Mouse (Mus musculus) urinary bladder, postnatal 36 days (tissue): Measurements from ENCODE around the gene Rin3.
"Not testable (repeated sequence)": the region's sequence is repeated elsewhere in the genome, so short reads cannot be mapped to it uniquely, and the experiment has no call there.

Experiments used
- DNase-seq, 2 experiments: peaks; one replicate each; pipeline ENCODE4 v3.0.0; 2022; ENCODE audit warnings: low spot score in 2 of 2, mixed read lengths in 1 of 2

Rin3 gene

DNA sequence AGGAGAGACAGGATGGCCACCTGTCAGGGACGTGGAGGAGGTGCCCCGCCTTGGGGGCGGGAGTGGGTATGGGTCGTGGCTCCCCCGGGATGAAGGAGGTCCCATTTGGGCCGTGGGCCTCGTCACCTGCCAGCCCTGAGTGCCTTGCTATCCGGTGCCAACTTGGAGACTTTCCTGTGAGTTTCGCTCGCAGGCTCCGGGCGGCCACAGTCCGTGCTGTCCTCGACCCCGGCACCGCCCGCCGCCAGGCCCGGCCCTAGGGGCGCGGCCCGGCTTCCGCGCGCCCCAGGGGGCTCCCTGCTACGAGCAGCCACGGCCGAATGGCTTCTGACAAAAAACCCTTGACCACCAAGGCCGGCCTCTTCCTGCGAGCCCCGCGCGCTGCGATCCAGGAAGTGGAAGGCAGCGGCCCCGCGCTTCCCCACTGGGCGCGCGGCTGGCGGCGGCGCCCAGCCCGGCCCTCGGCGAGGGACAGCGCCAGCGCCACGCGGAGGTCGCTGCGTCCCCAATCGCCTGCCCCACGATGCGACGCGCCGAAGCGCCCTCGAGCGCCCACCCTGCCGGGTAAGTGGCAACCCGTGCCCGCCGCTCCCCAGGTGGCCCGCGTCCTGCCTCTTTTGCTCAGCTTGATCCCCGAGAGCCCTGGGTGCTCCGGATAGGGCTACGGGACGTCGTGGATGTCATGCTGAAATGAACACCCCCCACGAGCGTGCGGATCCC, at the start of gene Rin3:
Rin3 (plus strand) TSS at position 286 of the 720 bp plus-strand sequence.
- peak in 1 of 2 experiments; percentile 56 for DNase-seq

DNA sequence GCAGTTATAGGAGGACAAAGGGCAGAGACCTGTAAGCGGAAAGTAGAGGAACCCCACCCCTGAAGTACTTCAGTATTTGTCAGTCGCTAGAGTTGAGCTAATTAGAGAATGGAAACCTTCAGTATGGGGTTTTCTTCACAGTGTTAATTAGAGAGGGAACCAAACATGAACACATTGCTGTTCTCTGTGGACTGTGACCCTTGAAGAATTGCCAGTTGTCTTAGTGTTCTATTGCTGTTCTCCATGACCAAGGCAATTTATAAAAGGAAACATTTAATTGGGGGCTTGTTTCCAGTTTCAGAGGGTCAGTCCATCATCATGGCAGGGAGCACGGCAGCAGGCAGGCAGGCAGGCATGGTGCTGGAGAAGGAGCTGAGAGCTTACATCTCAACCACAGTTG, 47.3 kb upstream of the Rin3 start:
- DNase-seq, result no peak

DNA sequence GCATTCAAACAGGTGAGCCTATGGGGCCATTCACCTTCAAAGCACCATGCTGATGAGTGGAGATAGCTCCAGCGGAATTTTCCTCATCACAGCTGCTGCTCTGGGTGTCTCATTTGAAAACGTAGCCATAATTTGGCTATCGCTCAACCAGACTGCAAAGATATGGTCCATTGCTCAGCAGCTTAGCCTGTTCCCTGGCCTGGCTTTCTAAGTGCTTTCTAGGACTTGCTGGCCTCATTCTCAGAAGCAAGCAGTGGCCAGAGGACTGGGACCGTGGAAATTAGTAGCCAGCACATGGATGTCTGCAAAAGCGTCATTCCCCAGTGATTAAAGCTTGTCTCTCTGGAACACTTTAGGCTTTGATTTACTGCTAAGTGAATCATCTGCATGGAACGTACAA, 46.5 kb upstream of the Rin3 start:
- DNase-seq, result no peak

DNA sequence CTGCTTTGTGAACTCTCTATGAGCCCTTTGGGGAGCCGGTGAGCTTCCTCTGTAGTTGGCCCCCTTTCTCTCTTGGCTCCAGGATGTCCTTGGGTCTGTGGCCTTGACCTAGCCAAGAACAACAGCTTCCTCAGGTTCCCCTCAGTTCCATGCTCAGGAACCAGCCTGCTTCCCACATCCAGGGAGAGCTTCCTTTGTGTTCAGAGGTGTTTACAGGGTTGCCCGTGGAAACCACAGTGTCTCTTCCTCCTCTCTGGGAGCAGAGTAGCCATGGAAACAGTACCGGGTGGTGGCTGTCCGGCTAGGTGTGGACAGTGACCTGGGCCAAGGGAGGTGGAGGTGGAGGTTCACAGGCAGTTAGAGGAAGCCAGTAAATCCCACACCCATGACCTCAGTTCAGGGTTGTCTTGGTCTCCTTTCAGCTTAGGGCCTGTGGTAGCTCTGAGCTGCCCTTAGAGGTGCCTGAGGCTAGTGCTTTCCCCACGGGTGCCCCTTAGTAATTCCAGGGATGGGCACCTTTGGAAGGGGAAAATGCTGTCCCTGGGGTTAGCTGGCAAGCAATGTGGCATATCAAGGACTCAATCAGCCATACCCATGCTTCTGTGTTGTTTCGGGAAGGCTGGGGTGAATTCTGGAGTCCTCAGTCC, 40.6 kb upstream of the Rin3 start:
- DNase-seq, result peak in 1 of 2 experiments; percentile 17

DNA sequence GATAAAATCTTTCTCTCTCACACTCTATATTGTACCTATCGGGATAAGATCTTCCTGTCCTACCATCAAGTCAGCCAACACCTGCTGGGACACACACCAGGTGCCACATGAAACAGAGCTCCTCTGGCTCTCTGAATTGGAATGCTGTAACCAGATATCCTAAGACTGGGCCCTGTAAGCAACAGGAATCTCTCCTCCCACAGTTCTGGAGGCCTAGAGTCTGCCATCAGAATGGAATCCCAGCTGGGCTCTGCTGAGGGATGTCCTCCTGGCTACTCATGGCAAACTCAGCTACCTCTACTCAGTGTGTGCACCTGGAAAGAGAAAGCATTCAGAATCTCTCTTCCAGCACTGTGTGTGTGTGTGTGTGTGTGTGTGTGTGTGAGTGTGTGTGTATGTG, 38.9 kb upstream of the Rin3 start:
- DNase-seq, result no peak

DNA sequence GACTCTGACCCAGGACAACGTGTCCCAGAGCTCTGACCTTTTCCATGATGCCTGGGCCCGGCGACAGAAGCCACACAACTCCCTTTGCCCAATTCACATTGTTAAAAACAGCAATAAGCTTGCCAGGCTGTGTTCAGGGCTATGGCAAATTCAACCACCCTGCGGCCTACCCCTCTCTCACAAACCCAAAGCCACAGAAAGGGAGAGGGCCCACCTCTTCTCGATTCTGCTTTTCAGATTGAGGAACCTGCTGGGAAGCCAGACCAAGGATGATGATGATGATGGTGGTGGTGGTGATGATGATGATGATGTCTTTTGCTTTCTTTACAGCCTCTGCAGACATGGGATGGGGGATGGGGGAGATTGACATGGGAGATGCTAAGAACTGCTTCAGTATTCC, 36.6 kb upstream of the Rin3 start:
- no peak for DNase-seq

DNA sequence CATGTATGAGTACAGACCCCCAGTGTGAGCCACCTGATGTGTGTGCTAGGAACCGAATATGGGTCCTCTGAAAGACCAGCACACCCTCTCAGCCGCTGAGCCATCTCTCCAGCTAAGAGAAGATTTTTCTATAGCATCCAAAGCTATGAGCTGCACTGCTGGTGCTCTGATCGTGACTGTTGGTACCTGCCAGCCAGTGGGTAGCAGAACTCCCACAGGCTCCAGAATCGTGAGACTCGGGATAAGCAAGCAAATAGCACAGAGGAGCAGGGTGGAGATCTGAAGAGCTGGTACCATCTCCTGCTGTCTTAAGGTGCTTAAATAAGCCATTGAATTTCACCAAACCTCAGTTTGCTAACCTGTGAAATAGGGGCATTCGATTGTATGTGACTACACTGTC, 34.7 kb upstream of the Rin3 start:
- DNase-seq, result no peak

DNA sequence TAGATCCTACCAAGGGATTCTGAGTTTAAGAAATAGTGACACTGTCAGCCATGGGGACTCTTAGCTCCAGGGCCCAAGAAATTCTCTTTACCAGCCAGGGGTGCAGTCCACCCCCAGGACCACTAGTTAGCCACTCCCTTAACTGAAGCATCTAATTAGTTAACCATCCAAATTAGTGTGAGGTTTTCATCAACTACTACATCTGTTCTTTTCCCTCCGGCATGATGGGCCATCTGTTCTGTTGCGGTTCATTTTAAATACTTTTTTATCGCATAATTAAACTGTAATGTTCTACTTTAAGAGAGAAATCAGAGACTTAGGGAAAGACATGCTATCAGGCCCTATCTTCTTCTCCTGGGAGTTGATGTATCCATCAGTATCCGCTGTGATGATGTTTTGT, 32.5 kb upstream of the Rin3 start:
- no peak for DNase-seq

DNA sequence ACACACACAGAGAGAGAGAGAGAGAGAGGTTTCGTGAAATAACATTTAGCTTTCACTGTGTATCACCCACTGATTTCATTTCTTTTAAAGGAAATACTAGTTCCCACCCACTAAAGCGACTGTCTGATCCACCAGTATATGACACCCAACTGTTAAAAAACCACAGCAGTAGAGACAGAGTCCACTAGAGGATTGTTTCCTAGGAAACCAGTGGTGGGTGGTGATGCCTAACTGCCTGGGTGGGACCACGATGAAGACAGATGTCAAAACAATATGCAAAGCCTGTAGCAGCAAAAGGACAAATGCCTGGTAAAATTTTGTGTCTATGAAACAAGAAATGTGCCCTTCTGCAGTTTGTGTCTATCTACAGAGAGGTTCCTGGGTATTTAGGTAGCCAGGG, 31.8 kb upstream of the Rin3 start:
- no peak for DNase-seq

DNA sequence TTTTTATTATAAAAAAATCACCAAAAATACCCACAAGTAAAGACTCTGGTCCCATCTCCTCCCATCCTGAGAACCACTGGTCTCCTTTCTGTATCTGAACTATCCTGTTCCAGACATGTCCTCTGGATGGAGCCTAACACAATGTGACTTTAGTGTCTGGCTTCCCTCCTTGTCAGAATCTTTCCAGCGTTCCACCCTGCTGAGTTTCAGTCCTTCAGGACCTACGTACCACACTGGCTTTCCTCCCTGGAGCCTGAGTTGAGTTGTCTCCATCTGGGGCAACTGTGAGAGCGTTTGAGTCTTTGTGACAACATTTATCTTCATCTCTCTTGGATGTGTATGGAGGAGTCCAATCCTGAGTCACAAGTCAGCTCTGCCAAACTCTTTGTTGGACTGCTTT, 30.9 kb upstream of the Rin3 start:
- no peak for DNase-seq

DNA sequence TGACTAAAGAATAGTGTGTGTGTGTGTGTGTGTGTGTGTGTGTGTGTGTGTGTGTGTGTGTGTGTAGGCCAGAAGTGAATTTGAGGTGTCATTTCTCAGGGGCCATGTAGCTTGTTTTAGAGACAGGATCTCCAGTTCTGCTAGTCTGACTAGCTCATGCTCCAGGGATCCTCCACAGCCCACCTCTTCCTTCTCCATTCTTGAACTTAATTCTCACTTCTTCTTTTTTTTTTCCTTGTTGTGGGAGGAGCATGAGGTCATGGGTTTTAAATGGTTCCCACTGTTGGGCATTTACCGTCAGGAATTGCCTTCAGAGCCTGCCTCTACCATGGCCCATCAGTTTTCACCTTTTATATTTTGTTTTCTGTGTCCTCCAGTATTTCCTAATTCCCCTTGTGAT, 30.3 kb upstream of the Rin3 start:
- DNase-seq, result no peak

DNA sequence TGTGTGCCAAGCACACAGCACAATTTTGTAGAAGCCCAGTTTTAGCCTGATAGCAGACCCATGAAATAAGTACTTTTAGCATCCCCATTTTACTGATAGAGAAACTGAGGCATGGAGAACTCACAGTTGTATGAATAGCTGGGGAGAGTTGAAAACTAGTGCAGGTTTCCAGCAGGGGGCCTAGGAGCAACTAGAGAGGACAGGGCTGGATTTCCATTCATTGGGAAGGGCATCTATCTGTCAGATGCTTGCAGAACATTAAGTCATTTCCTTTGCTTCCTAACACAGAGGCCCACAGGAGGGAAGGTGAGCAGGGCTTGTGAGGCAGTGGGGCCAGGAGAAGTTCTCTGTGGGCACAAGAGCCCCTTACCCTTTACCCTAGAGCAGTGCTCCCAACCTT, 27.8 kb upstream of the Rin3 start:
- no peak for DNase-seq

DNA sequence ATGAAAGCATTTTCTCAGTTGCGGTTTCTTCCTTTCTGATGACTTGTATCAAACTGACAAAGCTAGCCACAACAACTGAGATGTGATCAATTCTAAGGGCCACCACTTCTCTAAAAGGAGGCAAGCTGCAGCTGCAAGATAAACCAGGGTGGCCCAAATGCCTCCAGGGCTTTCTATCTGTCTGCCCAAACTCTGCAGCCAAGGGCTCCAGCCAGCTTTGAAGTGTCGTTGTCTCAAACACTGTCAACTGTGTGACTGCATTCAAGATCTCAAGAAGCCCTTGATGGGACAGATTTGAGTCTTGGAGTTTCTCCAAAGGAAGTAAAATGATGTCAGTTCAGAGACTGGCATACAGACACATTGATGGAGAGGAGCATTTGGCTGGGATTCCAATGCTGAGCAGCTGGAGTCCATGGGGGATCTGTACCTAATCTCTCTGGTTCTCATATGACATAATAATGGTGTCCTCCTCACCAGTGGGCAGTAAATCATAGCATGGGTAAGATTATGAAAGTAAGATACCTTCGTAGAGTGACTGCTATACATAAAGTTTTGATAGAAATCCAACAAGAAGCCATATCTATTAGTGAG, 24.2 kb upstream of the Rin3 start:
- no peak for DNase-seq

DNA sequence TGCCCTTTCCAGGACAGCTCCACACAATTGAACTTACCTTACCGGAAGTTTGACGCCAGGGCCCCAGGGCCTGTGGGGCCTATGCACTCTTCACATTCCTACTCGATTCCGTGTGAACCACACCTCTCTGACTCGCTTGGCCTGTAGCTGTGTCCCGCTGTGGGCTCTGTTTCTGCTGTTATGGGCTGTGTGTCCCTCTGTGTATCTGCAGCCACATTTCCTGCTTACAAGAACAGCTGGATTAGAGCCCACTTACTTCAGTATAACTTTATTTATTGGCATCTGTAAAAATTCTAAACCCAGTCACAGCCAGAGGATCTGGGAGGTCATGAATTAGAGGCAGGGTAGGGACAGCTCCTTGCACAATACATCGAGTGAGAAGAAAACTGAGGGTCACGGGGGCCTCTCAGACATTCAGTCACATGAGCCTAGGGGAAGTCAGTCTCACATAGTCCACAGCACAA, 20.9 kb upstream of the Rin3 start:
- DNase-seq, result no peak

DNA sequence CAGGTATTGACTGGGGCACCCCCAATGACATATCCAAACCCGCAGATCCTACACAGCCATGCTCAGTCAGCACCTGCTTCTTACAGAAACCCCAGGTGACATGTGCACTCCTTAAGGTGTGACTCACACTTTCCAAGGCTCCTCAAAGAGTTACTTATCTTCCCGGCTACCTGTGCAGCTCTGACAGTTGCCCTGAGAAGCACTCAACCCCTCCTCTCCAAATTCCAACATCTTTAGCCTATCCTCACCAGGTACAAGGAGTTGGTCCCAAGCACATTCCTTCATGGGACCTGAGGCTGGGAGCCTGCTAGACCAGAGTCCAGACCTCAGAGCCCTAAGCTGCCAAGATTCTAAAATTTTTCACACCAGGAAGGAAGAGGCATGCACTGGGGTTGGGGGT, 20.0 kb upstream of the Rin3 start:
- no peak for DNase-seq

DNA sequence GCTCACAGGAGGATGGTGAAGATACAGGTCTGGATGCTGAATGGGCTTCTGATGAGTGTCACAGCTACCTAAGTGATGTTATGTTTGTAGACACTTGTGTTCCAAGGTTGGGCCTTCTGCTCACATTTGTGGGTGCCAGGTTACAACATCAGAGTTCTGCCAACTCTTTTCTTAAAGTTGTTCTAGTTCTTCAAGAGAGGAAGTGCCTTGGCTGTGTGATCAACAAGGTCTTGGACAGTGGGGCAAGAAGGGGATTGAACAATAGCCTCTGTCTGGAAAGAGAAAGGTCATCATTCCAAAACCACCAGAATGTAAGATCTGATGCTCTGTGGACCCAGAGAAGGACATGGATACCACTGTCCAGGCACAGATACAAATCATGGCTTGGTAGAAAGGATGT, 19.6 kb upstream of the Rin3 start:
- no peak for DNase-seq

DNA sequence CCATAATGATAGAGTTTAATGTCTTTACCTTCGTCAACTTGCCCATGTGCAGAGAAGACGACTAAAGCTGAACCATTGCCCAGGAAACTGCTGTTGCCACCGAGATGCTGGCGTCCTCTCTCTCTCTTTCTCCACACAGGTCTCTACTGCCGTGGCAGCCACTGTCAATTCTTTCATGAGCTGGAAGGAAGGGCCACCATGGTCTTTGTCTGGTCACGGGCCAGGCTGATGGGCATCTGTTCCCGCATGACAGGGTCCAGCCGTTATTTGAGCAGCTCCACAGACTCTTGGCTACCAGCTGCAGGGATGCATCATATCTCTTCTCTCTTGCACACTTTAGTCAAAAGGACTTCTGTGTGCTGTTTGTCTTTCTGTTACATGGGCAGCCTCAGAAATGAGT, 16.4 kb upstream of the Rin3 start:
- no peak for DNase-seq

DNA sequence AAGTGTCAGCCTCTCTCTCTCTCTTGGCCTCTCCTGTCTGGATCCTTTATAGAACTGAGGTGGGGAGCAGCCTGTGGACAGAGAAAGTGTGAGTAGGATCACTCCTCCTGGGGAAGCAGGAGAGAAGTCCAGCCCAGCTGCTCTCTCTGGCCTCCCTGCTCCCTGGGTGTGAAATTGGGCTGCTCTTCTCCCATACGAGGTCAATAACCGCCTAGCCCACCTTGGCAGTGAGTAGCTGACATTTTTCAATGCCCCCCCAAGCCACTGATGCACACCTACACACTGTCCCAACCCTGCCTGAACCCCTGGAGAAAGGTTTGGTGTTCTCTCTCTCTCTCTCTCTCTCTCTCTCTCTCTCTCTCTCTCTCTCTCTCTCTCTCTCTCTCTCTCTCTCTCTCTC, 13.7 kb upstream of the Rin3 start:
- no peak for DNase-seq

DNA sequence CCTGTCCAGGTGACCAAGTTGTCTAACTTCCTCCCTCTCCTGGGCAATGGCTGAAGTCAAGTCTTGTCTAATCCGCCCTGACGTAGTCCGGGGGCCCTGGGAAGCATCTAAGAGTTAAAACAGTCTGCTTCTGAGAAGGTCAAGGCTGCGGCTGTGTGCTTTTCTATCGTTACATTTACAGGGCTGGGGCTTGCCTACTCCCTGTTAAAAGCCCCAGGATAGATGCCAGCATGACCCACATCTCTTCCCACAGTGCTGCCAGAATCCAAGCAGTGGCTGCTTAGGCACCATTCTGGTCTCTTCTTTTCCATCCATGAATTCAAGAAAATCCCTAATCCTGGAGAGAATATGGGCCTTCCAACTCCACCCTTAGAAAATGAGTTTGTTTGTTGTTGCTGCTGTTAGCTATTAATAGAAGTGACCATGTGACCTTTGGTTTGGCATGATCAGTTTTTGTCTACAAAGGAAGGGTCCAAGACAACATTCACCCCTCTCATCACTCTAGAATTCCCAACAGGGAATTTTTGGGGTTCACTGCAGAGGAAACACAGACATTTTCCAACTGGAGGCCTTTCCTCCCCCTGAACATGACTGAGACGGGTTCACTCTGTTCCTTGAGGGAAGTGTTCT, 12.0 kb upstream of the Rin3 start:
- DNase-seq, result no peak

DNA sequence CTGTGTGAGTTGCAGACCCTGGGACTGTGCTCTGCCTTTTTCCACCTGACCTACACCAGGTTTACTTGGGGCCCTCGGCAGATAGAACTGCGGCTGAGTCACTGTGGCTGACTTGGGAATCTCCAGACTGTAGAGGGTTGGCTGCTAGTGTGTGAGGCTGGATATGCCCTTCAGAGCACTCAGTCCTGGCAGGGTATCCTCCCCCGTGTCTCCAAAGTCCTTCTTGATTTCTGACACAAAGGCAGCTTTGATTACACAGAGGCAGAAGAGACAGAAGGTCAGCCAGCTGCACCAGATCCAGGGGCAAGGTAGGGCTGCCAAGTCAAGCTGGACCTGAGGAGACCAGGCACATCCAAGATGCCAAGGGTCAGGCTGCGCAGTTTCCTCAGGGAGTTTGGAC, 11.4 kb upstream of the Rin3 start:
- peak in 1 of 2 experiments; percentile 57 for DNase-seq

DNA sequence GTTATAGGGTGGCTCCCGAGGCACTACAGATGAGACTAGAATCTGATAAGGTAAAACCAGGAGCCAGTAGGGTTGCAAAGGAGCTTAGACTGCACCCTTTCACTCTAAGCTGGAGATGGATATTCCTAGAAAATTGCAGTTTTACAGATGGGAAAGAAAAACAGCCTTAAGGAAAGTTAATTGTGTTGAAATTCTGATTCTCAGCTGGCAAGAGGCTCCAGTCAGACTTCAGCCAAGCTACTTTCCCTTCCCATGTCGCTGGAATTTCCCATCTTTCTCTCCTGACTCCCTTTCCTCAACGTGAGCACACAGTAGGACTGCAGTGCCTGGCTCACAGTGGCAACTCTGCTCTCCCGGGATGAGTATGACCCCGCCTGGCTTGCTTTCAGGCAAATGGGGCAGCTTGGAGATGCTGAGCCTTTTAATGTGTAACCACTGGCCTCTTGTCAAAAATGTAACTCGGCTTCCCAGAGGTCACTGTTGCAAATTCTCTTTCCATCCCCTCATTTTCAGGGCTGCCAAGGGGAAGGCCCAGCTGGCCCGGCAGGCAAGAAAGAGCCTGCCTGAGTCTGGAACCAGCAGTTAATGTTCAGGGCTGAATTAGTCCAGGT, 6.9 kb upstream of the Rin3 start:
- peak in 1 of 2 experiments; percentile 73 for DNase-seq

DNA sequence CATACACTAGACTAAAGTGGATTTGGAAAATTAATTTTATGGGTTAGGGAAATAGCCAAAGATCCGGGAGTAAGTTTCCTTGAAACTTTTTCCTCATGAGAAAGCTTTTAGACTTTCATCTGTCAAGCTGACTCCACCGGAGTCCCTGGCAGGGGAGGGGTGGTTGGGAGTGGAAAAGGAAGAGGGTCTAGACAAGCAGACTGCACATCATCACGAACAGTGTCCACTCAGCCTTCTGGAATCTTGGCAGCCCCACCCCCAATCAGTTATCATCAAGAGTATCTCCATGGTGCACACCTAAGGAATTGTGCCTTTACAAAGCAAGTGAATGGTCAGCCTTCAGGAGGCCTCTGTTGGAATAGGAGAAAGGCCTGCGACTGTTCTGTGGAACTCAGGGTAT, 2.6 kb upstream of the Rin3 start:
- DNase-seq, result not testable (repeated sequence)
